Mouse (Mus musculus) adrenal gland, postnatal 25 days (tissue): ENCODE results near the gene Sfrp2. TPM values are rescaled to one million over a fixed set of nuclear protein-coding genes. Genes with fewer than 3 reads are reported as not detected.

Source experiments
- DNase-seq: peaks from one replicate; pipeline ENCODE4 v3.0.0; 2021; ENCODE audit warnings: mixed read lengths
- total RNA-seq: library from RNA; stranded (reverse); gene quantifications from 2 replicates; pipeline ENCODE4 v1.2.3, GENCODE M21; 2021

The Sfrp2 gene
- total RNA-seq, 1 experiment from 2014 or later: 2.5 TPM

DNA sequence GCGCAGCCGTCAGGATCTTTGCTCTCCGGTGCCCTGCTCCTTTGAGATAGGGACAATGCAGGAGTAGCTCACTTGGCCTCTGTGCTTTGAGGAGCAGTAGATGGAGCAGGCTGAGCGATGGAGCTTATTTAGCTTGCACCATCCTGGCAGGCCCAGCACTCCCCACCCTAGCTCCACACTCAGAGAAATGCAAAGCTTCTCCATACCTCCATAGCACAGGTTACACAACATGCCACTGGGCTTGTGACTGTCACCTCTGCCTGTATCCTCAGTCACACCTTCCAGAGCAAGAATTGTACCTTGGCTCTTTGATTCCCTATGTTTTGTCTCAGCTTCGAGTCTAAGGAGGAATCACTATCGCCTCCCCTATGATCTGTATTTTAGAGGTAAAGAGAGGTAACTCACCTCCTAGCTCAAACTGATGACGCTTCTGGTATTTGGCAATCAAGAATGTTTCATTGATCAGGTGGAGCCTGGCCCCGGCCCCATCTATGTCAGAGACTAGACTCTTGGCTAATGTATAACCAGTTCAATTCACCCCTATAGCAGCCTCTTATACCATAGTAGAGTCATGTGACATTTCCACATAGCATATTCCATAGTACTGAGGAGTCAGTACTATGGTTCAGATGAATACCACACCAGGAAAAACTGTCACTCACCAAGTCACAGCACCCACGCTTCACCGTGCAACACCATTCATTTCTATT lies 5.2 kb downstream of the Sfrp2 start:
- DNase-seq: no peak

GRCm38 (mm10) chr3:83773281-83773680 lies 7.2 kb downstream of the Sfrp2 start:
- no peak for DNase-seq

- DNase-seq: no peak
These were observed 9.3 kb downstream of the Sfrp2 start for GRCm38 (mm10) chr3:83775403-83775802.

DNA sequence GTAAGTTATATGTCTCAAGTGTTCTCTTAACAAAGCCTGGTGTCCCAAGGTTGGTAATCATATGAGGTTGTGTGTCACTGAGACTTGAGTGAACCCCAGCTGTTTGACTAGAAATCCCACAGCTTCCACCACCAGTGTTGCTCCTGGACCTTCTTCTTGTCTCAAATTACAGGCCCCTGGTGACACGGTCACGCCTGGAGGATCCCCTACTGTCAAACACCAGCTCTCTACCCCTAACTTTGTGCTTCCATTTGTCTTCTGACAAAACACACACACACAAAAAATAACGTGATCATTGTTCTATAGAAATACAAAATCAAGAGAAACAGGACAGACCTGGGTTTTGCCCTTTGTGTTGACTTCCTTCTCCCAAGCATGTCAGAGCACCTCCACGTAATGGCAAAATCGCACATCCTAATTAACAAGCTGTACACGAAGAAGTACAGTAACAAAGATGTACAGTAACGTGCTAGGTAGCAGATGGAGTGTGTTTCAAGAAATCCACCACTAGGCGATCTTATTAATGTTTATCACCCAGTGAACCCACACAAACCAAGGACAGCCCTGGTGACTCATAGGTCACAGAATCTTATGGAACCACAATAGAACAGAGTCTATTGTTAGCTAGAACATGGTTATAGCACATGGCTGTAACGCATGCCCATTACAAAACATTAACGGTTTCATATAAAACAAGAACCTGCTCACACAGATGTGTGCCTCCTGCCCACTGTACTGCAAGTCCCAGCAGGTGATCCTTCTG lies 15.5 kb downstream of the Sfrp2 start:
- no peak for DNase-seq

- DNase-seq: no peak
These were observed 17.8 kb downstream of the Sfrp2 start for GRCm38 (mm10) chr3:83783716-83784469.

GRCm38 (mm10) chr3:83784726-83785125 lies 18.6 kb downstream of the Sfrp2 start:
- DNase-seq: no peak

GRCm38 (mm10) chr3:83787086-83787485 lies 21.0 kb downstream of the Sfrp2 start:
- no peak for DNase-seq

DNA sequence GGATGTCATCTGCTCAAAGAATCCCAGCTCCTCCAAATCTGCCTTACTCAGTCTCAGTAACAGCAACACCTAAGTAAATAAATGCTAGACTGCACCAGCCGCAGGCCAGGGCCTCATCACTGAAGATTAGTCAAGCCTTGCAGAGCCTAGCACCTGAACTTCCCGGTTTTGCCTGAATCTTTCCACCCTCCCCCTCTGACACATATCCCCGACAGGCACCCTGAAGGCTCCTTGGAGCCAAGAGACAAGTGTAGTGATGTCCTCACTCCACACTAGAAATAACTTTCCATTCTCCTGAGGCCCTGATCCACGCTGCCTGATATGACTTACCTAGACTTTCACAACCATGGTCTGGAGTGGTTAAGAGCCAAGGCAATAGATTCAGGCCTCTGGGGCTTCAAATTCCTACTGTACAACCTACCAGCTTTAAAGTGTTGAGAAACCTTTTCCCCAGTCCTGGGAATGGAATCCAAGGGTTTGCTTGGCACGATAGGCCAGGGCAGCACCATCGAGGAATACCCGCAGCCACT lies 21.7 kb downstream of the Sfrp2 start:
- DNase-seq: no peak

DNA sequence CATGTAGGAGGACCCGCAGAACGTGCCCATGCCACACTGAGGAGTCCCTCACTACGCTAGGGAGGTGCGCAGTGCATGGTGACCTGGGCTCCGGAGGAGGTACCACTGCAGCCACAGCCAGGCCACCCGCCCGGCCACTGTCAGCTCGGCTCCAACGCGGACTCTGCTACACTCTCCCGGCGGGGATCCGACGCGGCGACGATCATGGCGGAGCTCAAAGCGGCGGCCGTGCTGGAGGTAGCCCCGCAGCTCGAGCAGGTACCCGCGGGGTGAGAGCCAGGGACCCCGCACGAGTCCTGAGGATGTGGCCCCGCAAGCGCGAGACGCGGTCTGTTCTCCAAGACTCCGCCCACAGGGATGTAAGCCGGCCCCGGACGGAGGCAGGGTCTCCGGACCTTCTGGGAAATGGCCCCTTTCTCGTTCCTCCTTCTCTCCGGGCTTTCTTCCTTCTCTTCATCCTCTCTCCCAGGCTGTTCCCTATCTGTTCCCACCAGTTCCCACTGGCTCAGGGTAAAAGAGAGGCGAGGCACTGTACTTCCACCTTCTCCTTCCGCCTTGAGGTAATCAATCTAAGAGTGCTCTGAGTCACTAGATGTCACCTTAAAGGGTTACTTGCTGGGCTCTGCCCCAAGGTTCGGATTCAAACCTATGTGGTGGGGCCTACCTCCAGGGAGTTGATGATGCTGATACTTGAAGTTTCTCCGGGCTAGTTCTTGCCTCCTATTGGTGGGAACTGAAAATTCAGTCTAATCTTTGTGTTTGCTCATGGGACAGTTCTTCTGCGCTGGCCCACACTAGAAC lies 23.7 kb downstream of the Sfrp2 start:
- peak; percentile 45 for DNase-seq

- DNase-seq: no peak
These were observed 25.3 kb downstream of the Sfrp2 start for GRCm38 (mm10) chr3:83791444-83791843.

GRCm38 (mm10) chr3:83797098-83797497 lies 31.0 kb downstream of the Sfrp2 start:
- DNase-seq: no peak

- peak; percentile 74 for DNase-seq
These were observed 31.7 kb downstream of the Sfrp2 start for GRCm38 (mm10) chr3:83797828-83798227.

GRCm38 (mm10) chr3:83799486-83799885 lies 33.4 kb downstream of the Sfrp2 start:
- DNase-seq: no peak

DNA sequence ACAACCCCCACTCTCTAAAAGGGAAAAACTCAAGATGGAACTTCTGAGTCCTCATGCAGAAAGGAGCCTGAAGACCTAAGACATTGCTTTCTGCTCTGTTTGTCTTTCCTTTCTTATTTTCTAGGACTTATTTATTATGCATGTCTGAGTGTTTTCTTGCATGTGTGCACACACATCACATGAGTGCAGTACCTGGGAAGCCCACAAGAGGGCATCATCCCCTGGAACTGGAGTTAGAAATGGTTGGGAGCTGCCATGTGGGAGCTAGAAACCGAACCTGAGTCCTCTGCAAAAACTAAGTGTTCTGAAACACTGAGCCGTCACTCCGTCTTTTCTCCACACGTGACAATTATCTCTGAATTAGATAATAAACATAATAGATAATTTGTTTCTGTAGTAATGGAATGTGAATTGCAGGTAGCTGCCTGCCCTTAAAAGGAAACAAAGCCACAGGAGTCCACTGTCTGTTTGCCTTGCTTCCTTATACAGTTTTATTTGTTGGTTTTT lies 35.6 kb downstream of the Sfrp2 start:
- DNase-seq: no peak

GRCm38 (mm10) chr3:83808483-83808882 lies 42.4 kb downstream of the Sfrp2 start:
- DNase-seq: no peak

DNA sequence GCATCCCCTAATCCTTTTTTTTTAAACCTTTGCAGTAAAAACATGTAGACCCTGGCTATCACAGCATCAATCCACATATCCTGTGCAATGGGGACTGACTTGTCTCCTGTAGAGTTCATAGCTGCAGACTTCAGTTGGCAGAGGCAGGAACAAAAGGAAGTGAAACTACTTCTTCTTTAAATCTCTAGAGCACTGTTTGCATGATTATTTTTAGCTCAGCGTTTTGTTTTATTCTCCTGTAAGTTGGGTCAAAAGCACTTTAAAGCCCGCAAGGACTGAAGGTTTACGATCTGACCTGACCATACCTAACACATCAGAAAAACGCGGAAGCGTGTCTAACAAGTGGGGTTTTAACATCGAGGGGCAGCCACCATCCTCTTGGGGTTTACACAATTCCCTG lies 45.9 kb downstream of the Sfrp2 start:
- no peak for DNase-seq

DNA sequence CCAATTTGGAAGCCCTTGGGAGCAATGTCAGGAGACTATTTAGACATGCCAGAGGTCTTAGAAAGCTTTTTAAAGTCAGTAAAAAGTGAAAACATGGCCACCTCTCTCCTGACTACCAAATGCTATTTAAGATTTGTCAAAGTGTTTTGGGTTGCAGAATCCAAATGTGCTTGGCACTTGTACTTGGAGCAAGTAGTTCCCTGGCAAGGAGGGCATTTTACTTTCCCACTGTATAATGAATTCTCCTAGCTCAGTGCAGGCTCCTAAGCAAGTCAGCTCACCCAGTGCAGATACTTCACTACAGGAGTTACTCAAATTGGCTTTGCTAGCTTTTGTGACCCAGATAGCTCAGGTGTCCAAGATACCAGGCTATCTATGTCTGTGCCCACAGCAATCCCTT lies 46.7 kb downstream of the Sfrp2 start:
- no peak for DNase-seq

GRCm38 (mm10) chr3:83816372-83816925 lies 50.3 kb downstream of the Sfrp2 start:
- no peak for DNase-seq

DNA sequence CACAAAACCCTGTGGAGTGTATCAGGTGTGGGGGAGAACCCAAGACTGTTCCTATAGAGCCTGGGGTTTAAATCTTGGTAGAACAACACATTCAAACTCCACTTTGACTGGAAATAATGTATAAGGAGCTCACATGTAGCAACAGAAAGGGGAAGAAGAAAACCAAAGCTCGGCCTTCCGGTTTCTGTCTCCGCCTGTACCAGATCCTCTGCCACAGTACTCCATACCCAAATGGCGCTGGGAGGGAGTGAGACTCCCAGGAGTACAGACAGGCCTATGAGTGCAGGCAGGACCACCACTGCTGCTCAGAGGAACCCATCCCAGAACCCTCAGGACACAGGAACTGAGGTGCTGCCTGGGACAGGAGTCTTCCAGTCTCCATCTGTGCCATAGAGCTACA lies 57.7 kb downstream of the Sfrp2 start:
- DNase-seq: no peak
